In genomic region chr8:61670376-61670775, GRCm38 (mm10) we compare ENCODE assay signal across 14 mouse cellular contexts.
"Had no signal": no experiment of that assay in that cellular context is flagged by ENCODE, and none has a peak within 500 bp of the region (broad histone marks: within the 10 kb centered on the region; RNA-seq: fewer than 3 reads in every experiment).

No protein-coding gene starts in this region.

- H3K27ac ChIP-seq: kidney, postnatal 0 days; limb, embryonic 15.5 days; liver, embryonic 12.5 days; midbrain, embryonic 15.5 days; neural tube, embryonic 12.5 days had no signal

- H3K4me1 ChIP-seq: limb, embryonic 15.5 days; liver, embryonic 12.5 days; midbrain, embryonic 15.5 days; neural tube, embryonic 12.5 days had no signal

- H3K4me2 ChIP-seq: limb, embryonic 15.5 days; liver, embryonic 12.5 days; lung, embryonic 14.5 days; midbrain, embryonic 11.5 days; midbrain, embryonic 15.5 days; neural tube, embryonic 12.5 days had no signal

- ATAC-seq: liver, embryonic 12.5 days; midbrain, embryonic 15.5 days had no signal

- H3K9ac ChIP-seq: limb, embryonic 15.5 days; liver, embryonic 12.5 days; lung, embryonic 14.5 days; midbrain, embryonic 15.5 days; neural tube, embryonic 12.5 days had no signal

- H3K4me3 ChIP-seq: limb, embryonic 15.5 days; liver, embryonic 12.5 days; midbrain, embryonic 15.5 days; neural tube, embryonic 12.5 days had no signal

- H3K36me3 ChIP-seq: limb, embryonic 15.5 days; liver, embryonic 12.5 days; midbrain, embryonic 15.5 days; neural tube, embryonic 12.5 days had no signal

- H3K27me3 ChIP-seq: limb, embryonic 15.5 days; liver, embryonic 12.5 days; midbrain, embryonic 15.5 days; neural tube, embryonic 12.5 days had no signal

- DNase-seq: kidney, postnatal 36 days; layer of hippocampus, adult 9-11 months; layer of hippocampus, postnatal 36 days; lung, embryonic 14.5 days; lung, postnatal 10 days; lung, postnatal 4 days; retina, postnatal 1 day; thymus, postnatal 36 days had no signal

- H3K9me3 ChIP-seq: limb, embryonic 15.5 days; liver, embryonic 12.5 days; midbrain, embryonic 15.5 days; neural tube, embryonic 12.5 days had no signal
